Mouse (Mus musculus): ENCODE results near the gene Actl11.

DNA sequence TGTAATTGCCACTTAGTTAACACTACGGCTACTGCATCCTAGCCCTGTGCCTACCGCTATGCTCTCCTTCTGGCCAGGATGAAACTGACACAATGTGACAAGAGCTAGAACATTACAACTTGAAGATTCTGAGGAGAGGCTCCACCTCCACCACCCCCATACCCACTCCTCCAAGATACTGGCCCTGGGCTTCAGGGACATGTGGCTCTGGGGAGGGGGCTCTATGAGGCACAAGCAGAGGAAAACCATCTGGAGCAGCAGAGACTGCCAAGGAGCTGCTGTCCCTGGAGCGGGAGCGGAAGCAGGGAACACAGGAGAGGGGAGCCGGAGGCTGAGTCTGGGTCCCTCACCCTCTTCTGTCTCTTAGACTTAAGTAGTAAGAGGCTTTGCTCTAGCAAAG, 520 bp upstream of the Actl11 start:
- TF ChIP-seq GATA1 (IDR thresholded peaks at IDR 0.05; ENCODE audit: borderline replicate concordance, low read length) (no peak), FLI1 (IDR thresholded peaks at IDR 0.05; ENCODE audit: low read length) (no peak)

Measured in megakaryocyte, embryonic 14.5 days (primary cell).